Mouse (Mus musculus) liver, embryonic 14.5 days (tissue): ENCODE results near the gene Rgs7bp.

ENCODE experiments used
- CTCF ChIP-seq: IDR thresholded peaks from 2 replicates; pipeline ENCODE4 v1.5.1; 2016; ENCODE audit warnings: antibody characterized with exemption, low read depth, control low read depth
- EP300 ChIP-seq: IDR thresholded peaks from 2 replicates; pipeline ENCODE4 v1.6.1; 2016; ENCODE audit warnings: antibody characterized with exemption, low read depth

DNA sequence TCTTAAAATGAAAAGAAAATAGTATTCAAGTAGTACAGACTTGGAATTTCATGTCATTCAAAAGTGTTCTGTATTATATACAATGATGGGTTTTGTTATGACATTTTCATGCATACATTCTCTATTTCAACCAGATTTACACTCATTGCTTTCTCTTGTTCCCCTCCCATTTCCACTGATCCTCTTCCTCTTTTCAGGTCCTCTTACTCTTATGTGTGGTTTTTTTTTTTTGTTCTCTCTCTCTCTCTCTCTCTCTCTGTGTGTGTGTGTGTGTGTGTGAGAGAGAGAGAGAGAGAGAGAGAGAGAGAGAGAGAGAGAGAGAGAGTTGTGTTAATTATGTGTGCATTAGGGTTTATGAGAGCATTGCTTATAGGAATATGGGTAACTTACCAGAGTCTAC is 11.4 kb upstream of the Rgs7bp start:
- no peak for TF ChIP-seq CTCF
- TF ChIP-seq EP300 = no peak
